Mouse (Mus musculus): ENCODE measurements around the gene Yy1.

DNA sequence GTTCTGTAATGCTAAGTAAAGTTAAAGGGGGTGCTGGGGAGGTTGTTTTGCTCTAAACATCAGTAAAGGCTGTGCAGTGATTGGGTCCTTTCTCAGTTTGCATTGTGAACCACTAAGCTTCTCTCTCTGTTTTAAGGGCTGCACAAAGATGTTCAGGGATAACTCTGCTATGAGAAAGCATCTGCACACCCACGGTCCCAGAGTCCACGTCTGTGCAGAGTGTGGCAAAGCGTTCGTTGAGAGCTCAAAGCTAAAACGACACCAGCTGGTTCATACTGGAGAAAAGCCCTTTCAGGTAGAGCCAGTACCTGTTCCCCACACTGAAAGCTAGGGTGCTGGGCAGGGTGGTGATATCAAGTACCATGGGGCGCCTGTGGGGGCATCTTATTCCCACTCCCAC, 21.7 kb downstream of the Yy1 start:
- TF ChIP-seq CTCF (IDR thresholded peaks at IDR 0.05; ENCODE audit: borderline replicate concordance, insufficient read depth, low read depth, low read length): no peak
- no peak for TF ChIP-seq POLR2A (IDR thresholded peaks at IDR 0.05; ENCODE audit: borderline replicate concordance, insufficient read depth, low read length)

Data from cerebellum, adult 2 months (tissue).